Mouse (Mus musculus) layer of hippocampus, adult 18-20 months (tissue): ENCODE measurements at regions not wholly inside any gene's neighbourhood (a gene's known extent, or its start where the extent isn't known, plus 50 kb on each side); places are given as distances from the start of the nearest gene placed in this dataset.

Experiments
- DNase-seq, 2 experiments: peaks; one replicate each; pipeline ENCODE4 v3.0.0; 2022; ENCODE audit warnings: low spot score in 2 of 2

DNA sequence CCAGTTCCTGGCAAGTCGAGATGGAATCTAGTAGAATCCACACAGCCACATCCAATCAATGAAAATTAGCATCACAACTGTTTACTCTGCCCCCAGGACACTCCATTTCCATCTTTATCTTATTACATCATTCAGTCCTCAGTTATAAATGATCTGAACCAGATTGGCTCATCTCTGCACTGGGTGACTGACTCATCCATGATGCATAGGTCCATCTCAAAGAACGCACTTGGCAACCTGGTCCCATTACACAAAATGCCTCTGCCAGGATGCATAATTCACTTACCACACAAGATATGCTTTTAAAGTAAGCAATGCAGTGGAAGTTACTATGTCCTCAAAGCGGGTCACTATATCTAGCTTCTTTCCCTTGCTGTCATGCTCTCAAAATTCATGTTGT, 110.0 kb upstream of the Gria1 start:
- DNase-seq = no peak

DNA sequence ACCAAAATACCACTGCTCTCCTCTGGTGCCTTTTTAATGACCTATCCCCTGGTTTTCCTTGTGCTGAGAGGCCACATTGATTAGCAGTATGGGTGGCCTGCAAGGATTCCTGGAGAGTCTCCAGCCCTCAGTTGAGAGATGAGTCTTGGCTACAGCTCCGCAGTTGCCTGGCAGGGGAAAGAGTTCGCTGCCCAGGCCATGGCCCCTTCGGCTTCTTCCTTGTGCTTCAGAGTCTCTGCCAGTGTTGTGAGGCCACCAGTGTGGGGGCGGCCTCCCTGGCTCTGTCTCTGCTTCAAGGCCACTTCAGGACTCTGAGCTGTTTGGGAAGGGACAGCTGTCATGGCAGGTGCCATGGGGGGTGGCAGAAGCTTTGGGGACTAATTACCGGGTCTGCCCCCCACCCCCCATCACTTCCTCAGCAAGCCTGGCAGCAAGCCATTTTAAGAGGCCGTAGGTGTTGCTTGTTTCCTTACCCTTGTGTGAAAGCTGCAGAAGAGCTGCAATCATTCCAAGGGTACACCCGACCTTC, 85.8 kb upstream of the Gria1 start:
- DNase-seq = peak; percentile 11 to 21

DNA sequence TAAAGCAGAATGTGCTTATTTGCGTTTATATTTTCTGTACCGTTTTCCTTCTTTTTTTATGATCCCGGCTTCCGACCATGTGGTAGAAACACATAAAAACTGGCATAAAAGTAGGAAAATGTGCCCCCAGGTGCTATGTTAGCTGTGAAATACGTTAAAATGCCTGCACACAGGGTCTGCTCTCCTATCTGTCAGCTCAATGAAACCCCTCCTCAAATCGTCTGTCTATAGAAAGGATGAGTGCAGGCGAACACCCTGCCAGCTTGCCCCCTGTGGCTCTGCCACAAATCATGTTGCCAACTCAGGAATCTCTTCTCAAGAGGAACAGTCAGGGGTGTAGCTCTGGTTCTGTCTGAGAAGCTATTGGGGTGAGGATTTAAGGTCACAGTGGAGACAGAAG, 78.4 kb upstream of the Gria1 start:
- DNase-seq = no peak

DNA sequence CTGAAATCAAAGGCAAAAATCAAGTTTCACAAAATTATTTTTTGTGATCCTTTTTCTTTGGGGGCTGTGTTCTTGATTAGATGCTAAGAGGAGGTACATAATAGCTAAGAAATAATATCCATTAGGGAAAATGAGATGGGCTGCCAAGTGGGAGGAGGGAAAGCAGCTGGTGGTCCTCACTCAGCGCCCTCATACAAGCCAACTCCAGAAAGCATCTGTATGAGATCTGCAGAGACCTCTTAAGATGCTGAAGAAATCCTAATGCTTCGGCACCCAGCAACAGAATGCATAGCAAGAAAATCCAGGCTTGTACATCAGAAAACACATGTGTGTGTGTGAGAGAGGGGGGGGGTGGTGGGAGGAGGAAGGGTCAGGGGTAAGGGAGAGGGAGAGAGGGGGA, 58.8 kb upstream of the Gria1 start:
- DNase-seq = no peak

DNA sequence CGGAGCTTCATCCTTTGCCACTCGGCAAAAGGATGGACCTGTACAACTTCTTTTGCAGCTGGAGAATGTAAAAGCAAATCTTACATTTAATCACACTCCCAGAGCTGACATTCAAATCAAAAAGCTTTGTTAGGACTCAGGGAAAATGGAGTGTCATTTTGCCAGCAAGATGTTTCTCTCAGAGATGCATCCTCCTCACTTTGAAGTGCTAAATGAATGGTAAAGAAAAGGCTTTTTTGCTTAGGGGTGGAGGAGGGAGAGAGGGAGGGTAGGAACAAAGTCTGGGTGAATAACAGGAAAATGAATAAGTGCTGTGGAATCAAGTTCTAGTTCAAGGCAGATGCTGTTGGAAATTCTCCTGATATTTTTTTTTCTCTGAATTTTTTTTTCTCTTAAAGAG, 53.4 kb upstream of the Gria1 start:
- peak in 1 of 2 experiments; percentile 22 for DNase-seq
